Mouse (Mus musculus) liver, embryonic 12.5 days (tissue): ENCODE results near the gene Adrm1. TPM values are rescaled to one million over a fixed set of nuclear protein-coding genes. Genes with fewer than 3 reads are reported as not detected.
A peak's percentile ranks its signal among the peaks of the same experiment; 100 is the strongest.
"Not testable (repeated sequence)": the region's sequence is repeated elsewhere in the genome, so short reads cannot be mapped to it uniquely, and the experiment has no call there.

Experiments used
- ATAC-seq: fragments of 200-750 bp; cut with Nextera tagmentation; 2 replicates; pipeline ENCODE4 v1.8.0; 2017; ENCODE audit warnings: moderate number of reproducible peaks, mild to moderate bottlenecking, moderate library complexity
- H3K27ac ChIP-seq: fragments of 300-500 bp; sonication (generic); 2 replicates; pipeline ENCODE4 v1.5.1; 2016; ENCODE audit warnings: mild to moderate bottlenecking
- H3K27me3 ChIP-seq: fragments of 300-500 bp; sonication (generic); replicated peaks from 2 replicates; pipeline ENCODE4 v1.6.1; 2016; ENCODE audit warnings: mild to moderate bottlenecking, moderate library complexity
- H3K36me3 ChIP-seq: fragments of 300-500 bp; sonication (generic); 2 replicates; pipeline ENCODE4 v1.6.1; 2016; ENCODE audit warnings: mild to moderate bottlenecking, moderate library complexity
- H3K4me1 ChIP-seq: fragments of 300-500 bp; sonication (generic); 2 replicates; pipeline ENCODE4 v1.6.1; 2016
- H3K4me2 ChIP-seq: fragments of 300-500 bp; sonication (generic); 2 replicates; pipeline ENCODE4 v1.6.1; 2016; ENCODE audit warnings: mild to moderate bottlenecking, moderate library complexity
- H3K4me3 ChIP-seq: fragments of 300-500 bp; sonication (generic); 2 replicates; pipeline ENCODE4 v1.5.1; 2016; ENCODE audit warnings: mild to moderate bottlenecking, moderate library complexity
- H3K9ac ChIP-seq: fragments of 300-500 bp; sonication (generic); 2 replicates; pipeline ENCODE4 v1.6.1; 2016; ENCODE audit warnings: mild to moderate bottlenecking, moderate library complexity
- H3K9me3 ChIP-seq: fragments of 300-500 bp; sonication (generic); replicated peaks from 2 replicates; pipeline ENCODE4 v1.6.1; 2016; ENCODE audit warnings: mild to moderate bottlenecking, moderate library complexity
- WGBS: fragments of 180-500 bp; shearing (Covaris S2); methylation state at CpG from one replicate; pipeline ENCODE4 v1.1.7; 2016; ENCODE audit not compliant: insufficient replicate concordance; 5-methylcytosine and 5-hydroxymethylcytosine counted together
- polyA plus RNA-seq: library from polyadenylated mRNA; unstranded; fragments of >200 nt; fragmentation: Nextera tagmentation; extraction: Ambion mirVana; gene quantifications from 2 replicates; pipeline ENCODE4 v1.2.1, GENCODE M21; 2016

The Adrm1 gene
- polyA plus RNA-seq, 1 experiment from 2014 or later = 189 TPM

DNA sequence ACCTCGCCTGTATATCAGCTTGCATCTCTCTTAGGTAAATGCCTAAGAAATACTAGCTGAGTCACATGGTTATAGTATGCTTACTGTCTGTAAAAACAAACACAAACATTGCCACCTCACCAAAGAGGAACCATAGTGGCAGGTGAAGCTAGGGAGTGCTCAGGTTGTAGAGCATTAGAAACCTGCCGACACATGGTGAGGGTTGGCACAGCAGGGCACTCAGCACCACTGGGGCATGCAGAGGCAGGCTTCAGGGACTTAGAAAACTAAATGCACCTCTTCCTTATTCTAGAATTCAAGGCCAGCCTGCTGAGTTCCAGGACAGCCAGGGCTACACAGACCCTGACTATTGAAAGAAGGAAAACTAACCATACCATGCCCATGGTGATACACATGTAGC, 4.4 kb upstream of the Adrm1 start:
- H3K4me2 ChIP-seq = no peak overlapping the region
- H3K36me3 ChIP-seq = peaks cover 5% of the 10 kb centered on the region
- H3K9me3 ChIP-seq = no peaks in the 10 kb centered on the region
- no peak overlapping the region for H3K27ac ChIP-seq
- H3K4me1 ChIP-seq = peaks cover 11% of the 10 kb centered on the region
- no peak for ATAC-seq
- no peak overlapping the region for H3K4me3 ChIP-seq
- no peaks in the 10 kb centered on the region for H3K27me3 ChIP-seq
- H3K9ac ChIP-seq = no peak overlapping the region
- 67% methylated on average over 2 of the region's 2 CpGs for WGBS

GRCm38 (mm10) chr2:180170151-180170805, 1.0 kb upstream of the Adrm1 start:
- no peak overlapping the region for H3K4me3 ChIP-seq
- H3K4me2 ChIP-seq = peak overlapping the region; percentile 93
- H3K27me3 ChIP-seq = no peaks in the 10 kb centered on the region
- peak overlapping the region; percentile 96 for H3K9ac ChIP-seq
- peaks cover 25% of the 10 kb centered on the region for H3K36me3 ChIP-seq
- 81% methylated on average over 11 of the region's 11 CpGs for WGBS
- H3K27ac ChIP-seq = 0 out of 2 replicates have a peak overlapping the region, but pooled peaks have one; percentile 0
- H3K9me3 ChIP-seq = no peaks in the 10 kb centered on the region
- ATAC-seq = no peak
- H3K4me1 ChIP-seq = peaks cover 33% of the 10 kb centered on the region

GRCm38 (mm10) chr2:180171522-180172070, 311 bp downstream of the Adrm1 start:
- Histone ChIP-seq H3K27ac (peak overlapping the region; percentile 92), H3K4me2 (peak overlapping the region; percentile 93)

GRCm38 (mm10) chr2:180172152-180172551, 867 bp downstream of the Adrm1 start:
- H3K27ac ChIP-seq = peak overlapping the region; percentile 92
- no peak for ATAC-seq

More at GRCm38 (mm10) chr2:180171522-180172070, 311 bp downstream of the Adrm1 start:
- Histone ChIP-seq H3K4me1 (peaks cover 33% of the 10 kb centered on the region), H3K4me3 (peak overlapping the region; percentile 98), H3K9me3 (no peaks in the 10 kb centered on the region), H3K9ac (peak overlapping the region; percentile 96), H3K36me3 (peaks cover 38% of the 10 kb centered on the region), H3K27me3 (no peaks in the 10 kb centered on the region)
- WGBS = under 1% methylated on average over 77 of the region's 80 CpGs
- ATAC-seq = peak; percentile 74

DNA sequence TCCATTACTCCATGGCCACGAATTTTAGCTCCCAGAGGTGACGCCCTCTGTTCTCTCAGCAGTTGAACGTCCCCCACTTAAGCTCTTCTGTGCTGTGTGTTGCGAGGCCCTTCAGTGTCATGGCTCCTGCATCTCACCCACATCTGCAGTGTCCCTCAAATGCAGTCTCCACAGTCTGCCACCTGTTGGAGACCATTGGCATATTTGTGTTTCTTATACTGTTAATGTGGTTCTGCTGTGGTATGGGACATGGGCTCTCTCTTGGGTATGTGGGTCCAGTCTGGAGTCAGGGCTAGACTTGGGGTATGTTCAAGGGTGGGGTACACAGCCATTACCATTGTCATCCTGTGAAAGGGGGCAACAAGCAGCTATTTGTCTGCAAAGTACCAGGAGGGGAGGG, 1.9 kb downstream of the Adrm1 start:
- no peak for ATAC-seq
- Histone ChIP-seq H3K4me3 (peak overlapping the region; percentile 98), H3K4me2 (peak overlapping the region; percentile 93), H3K9me3 (no peaks in the 10 kb centered on the region), H3K4me1 (peaks cover 33% of the 10 kb centered on the region), H3K9ac (peak overlapping the region; percentile 96), H3K27me3 (no peaks in the 10 kb centered on the region), H3K36me3 (peaks cover 54% of the 10 kb centered on the region), H3K27ac (peak overlapping the region; percentile 54; the same call in 1 of the 2 replicates)
- WGBS = 52% methylated on average over 4 of the region's 4 CpGs

More at GRCm38 (mm10) chr2:180172152-180172551, 867 bp downstream of the Adrm1 start:
- Histone ChIP-seq H3K27me3 (no peaks in the 10 kb centered on the region), H3K4me2 (peak overlapping the region; percentile 93), H3K36me3 (peaks cover 44% of the 10 kb centered on the region), H3K4me1 (peaks cover 33% of the 10 kb centered on the region), H3K9ac (peak overlapping the region; percentile 96), H3K4me3 (peak overlapping the region; percentile 98), H3K9me3 (no peaks in the 10 kb centered on the region)
- WGBS = 2% methylated on average over 9 of the region's 9 CpGs

GRCm38 (mm10) chr2:180173711-180174110, 2.4 kb downstream of the Adrm1 start:
- H3K27ac ChIP-seq, H3K9me3 ChIP-seq, ATAC-seq, H3K27me3 ChIP-seq: not testable (repeated sequence)
- Histone ChIP-seq H3K4me3 (peak overlapping the region; percentile 98), H3K9ac (peak overlapping the region; percentile 96; the same call in 1 of the 2 replicates), H3K36me3 (peaks cover 59% of the 10 kb centered on the region), H3K4me2 (peak overlapping the region; percentile 93), H3K4me1 (peaks cover 33% of the 10 kb centered on the region)
- 90% methylated on average over 8 of the region's 8 CpGs for WGBS

GRCm38 (mm10) chr2:180174121-180174520, 2.8 kb downstream of the Adrm1 start:
- Histone ChIP-seq H3K27ac (no peak overlapping the region), H3K4me1 (peaks cover 33% of the 10 kb centered on the region), H3K4me3 (no peak overlapping the region), H3K27me3 (no peaks in the 10 kb centered on the region), H3K4me2 (no peak overlapping the region), H3K9me3 (no peaks in the 10 kb centered on the region), H3K36me3 (peaks cover 64% of the 10 kb centered on the region), H3K9ac (no peak overlapping the region)
- WGBS = 93% methylated on average over 5 of the region's 5 CpGs
- no peak for ATAC-seq

GRCm38 (mm10) chr2:180175725-180176124, 4.4 kb downstream of the Adrm1 start:
- 89% methylated on average over 7 of the region's 7 CpGs for WGBS
- Histone ChIP-seq H3K9ac (no peak overlapping the region), H3K4me1 (peaks cover 26% of the 10 kb centered on the region), H3K4me3 (no peak overlapping the region), H3K36me3 (peaks cover 76% of the 10 kb centered on the region), H3K27ac (no peak overlapping the region), H3K27me3 (no peaks in the 10 kb centered on the region), H3K9me3 (no peaks in the 10 kb centered on the region), H3K4me2 (no peak overlapping the region)
- no peak for ATAC-seq

DNA sequence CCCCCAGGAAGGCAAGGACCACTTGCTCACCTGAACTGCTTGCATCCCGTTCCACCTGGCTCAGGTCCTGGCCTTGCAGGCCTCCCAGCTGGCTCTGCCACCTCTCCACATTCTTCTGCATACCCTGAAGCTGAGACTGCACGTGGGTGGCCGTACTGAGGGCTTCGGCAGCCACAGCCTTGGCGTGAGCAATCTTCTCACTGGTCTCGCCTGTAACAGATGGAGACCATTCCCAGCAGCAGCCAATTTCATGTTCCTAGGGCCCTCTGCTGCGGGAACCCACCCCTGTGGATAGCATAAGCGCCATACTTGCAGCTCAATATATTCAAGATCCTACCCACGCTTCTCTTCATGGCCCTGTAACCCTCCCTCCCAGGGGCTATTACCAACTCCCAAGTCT, 10.3 kb downstream of the Adrm1 start:
- 78% methylated on average over 9 of the region's 9 CpGs for WGBS
- no peak for ATAC-seq
- no peak overlapping the region for H3K9ac ChIP-seq

GRCm38 (mm10) chr2:180184011-180184751, 12.9 kb downstream of the Adrm1 start:
- H3K4me3 ChIP-seq = no peak overlapping the region
- H3K36me3 ChIP-seq = peaks cover 16% of the 10 kb centered on the region; the same call in 1 of the 2 replicates
- no peaks in the 10 kb centered on the region for H3K4me1 ChIP-seq
- H3K9me3 ChIP-seq = no peaks in the 10 kb centered on the region
- no peak overlapping the region for H3K9ac ChIP-seq
- 81% methylated on average over 24 of the region's 24 CpGs for WGBS
- no peak for ATAC-seq
- H3K27ac ChIP-seq = no peak overlapping the region
- H3K27me3 ChIP-seq = no peaks in the 10 kb centered on the region
- no peak overlapping the region for H3K4me2 ChIP-seq

More for the DNA sequence above, 10.3 kb downstream of the Adrm1 start:
- H3K4me2 ChIP-seq = no peak overlapping the region
- H3K27me3 ChIP-seq = no peaks in the 10 kb centered on the region
- no peaks in the 10 kb centered on the region for H3K4me1 ChIP-seq
- no peak overlapping the region for H3K4me3 ChIP-seq
- peaks cover 42% of the 10 kb centered on the region for H3K36me3 ChIP-seq
- no peaks in the 10 kb centered on the region for H3K9me3 ChIP-seq
- no peak overlapping the region for H3K27ac ChIP-seq

- H3K4me2 ChIP-seq = no peak overlapping the region
- no peak for ATAC-seq
- no peak overlapping the region for H3K4me3 ChIP-seq
- 73% methylated on average over 6 of the region's 6 CpGs for WGBS
- H3K9ac ChIP-seq = no peak overlapping the region
- H3K4me1 ChIP-seq = no peaks in the 10 kb centered on the region
- H3K27ac ChIP-seq = no peak overlapping the region
- no peaks in the 10 kb centered on the region for H3K27me3 ChIP-seq
- no peaks in the 10 kb centered on the region for H3K9me3 ChIP-seq
- H3K36me3 ChIP-seq = peaks cover 12% of the 10 kb centered on the region; the same call in 1 of the 2 replicates
Measured at GRCm38 (mm10) chr2:180184752-180185109, 13.4 kb downstream of the Adrm1 start.

GRCm38 (mm10) chr2:180185686-180186085, 14.4 kb downstream of the Adrm1 start:
- no peak overlapping the region for H3K27ac ChIP-seq
- no peaks in the 10 kb centered on the region for H3K27me3 ChIP-seq
- no peak overlapping the region for H3K4me2 ChIP-seq
- 84% methylated on average over 14 of the region's 14 CpGs for WGBS
- no peak overlapping the region for H3K9ac ChIP-seq
- no peaks in the 10 kb centered on the region for H3K9me3 ChIP-seq
- H3K4me1 ChIP-seq = no peaks in the 10 kb centered on the region
- H3K36me3 ChIP-seq = 0 out of 2 replicates have a peak, but pooled peaks cover 4% of the 10 kb centered on the region
- no peak for ATAC-seq
- H3K4me3 ChIP-seq = no peak overlapping the region
